Mouse (Mus musculus) CH12.LX (cell line): ENCODE results near the gene Tomm20. TPM values are rescaled to one million over a fixed set of nuclear protein-coding genes. Genes with fewer than 3 reads are reported as not detected.

Experiments used
- DNase-seq: peaks from one replicate; pipeline ENCODE4 v3.0.0-alpha.2; 2013; ENCODE audit errors: extremely low read depth
- H3K27ac ChIP-seq: 2 replicates; pipeline ENCODE4 v1.5.1; 2012; ENCODE audit warnings: low read depth, mild to moderate bottlenecking, control low read depth, moderate library complexity; ENCODE audit not compliant: insufficient read depth
- H3K27me3 ChIP-seq: replicated peaks from 2 replicates; pipeline ENCODE3; 2012; ENCODE audit warnings: inconsistent platforms
- H3K36me3 ChIP-seq, 2 experiments: replicated peaks in 1 of 2; 2 replicates each; pipeline versions ENCODE3 to v1.6.1; 2012; ENCODE audit warnings: inconsistent platforms in 1 of 2, low read length in 1 of 2, mild to moderate bottlenecking in 1 of 2, mixed read lengths in 1 of 2, moderate library complexity in 1 of 2; ENCODE audit not compliant: control insufficient read depth in 1 of 2, insufficient read depth in 1 of 2
- H3K4me1 ChIP-seq, 2 experiments: 2 replicates each; pipeline ENCODE4 v1.6.1; 2012; ENCODE audit warnings: inconsistent platforms in 1 of 2, moderate library complexity in 1 of 2; ENCODE audit not compliant: insufficient read depth in 2 of 2, control insufficient read depth in 1 of 2
- H3K4me2 ChIP-seq: 2 replicates; pipeline ENCODE4 v1.6.1; 2012; ENCODE audit warnings: low read depth, mild to moderate bottlenecking, control low read depth; ENCODE audit not compliant: poor library complexity, insufficient read depth, severe bottlenecking
- H3K4me3 ChIP-seq, 3 experiments: fragments of 150-350 bp in 1 of 3; sonication (generic) in 1 of 3; replicated peaks in 1 of 3; 2 replicates each; pipeline versions ENCODE3 to v1.5.1; 2011 to 2012; ENCODE audit warnings: low read depth in 2 of 3, low read length in 2 of 3, mild to moderate bottlenecking in 2 of 3, moderate library complexity in 2 of 3, control low read depth in 1 of 3, improper control_type of control experiment in 1 of 3, inconsistent platforms in 1 of 3, mixed read lengths in 1 of 3; ENCODE audit not compliant: poor library complexity in 1 of 3
- H3K79me2 ChIP-seq: replicated peaks from 2 replicates; pipeline ENCODE4 v1.6.1; 2012; ENCODE audit warnings: mild to moderate bottlenecking, moderate library complexity; ENCODE audit not compliant: control insufficient read depth, poor library complexity, insufficient read depth, severe bottlenecking; ENCODE audit errors: extremely low read depth
- H3K9ac ChIP-seq: 2 replicates; pipeline ENCODE4 v1.6.1; 2012; ENCODE audit warnings: low read depth, mild to moderate bottlenecking, control low read depth, moderate library complexity; ENCODE audit not compliant: insufficient read depth
- H3K9me3 ChIP-seq: replicated peaks from 2 replicates; pipeline ENCODE3; 2012; ENCODE audit warnings: low read length, inconsistent platforms, mixed read lengths
- BHLHE40 ChIP-seq: IDR thresholded peaks from 2 replicates; pipeline ENCODE4 v1.6.1; 2011; ENCODE audit warnings: mild to moderate bottlenecking, low read depth, low read length, improper control_type of control experiment
- CHD1 ChIP-seq: IDR thresholded peaks from 2 replicates; pipeline ENCODE4 v1.6.1; 2012; ENCODE audit warnings: low read depth, low read length, improper control_type of control experiment, inconsistent platforms
- CHD2 ChIP-seq: IDR thresholded peaks from 2 replicates; pipeline ENCODE4 v1.6.1; 2011; ENCODE audit warnings: low read length, improper control_type of control experiment
- E2F4 ChIP-seq: IDR thresholded peaks from 2 replicates; pipeline ENCODE4 v1.6.1; 2011; ENCODE audit warnings: low read depth, low read length, improper control_type of control experiment; ENCODE audit not compliant: insufficient replicate concordance
- ELF1 ChIP-seq: IDR thresholded peaks from 2 replicates; pipeline ENCODE4 v1.6.1; 2014; ENCODE audit warnings: low read depth, mild to moderate bottlenecking, inconsistent platforms, low read length, improper control_type of control experiment
- EP300 ChIP-seq: IDR thresholded peaks from 2 replicates; pipeline ENCODE4 v1.6.1; 2011; ENCODE audit warnings: low read length, improper control_type of control experiment
- HCFC1 ChIP-seq: IDR thresholded peaks from 2 replicates; pipeline ENCODE4 v1.6.1; 2012; ENCODE audit warnings: low read depth, mild to moderate bottlenecking, inconsistent platforms, low read length, improper control_type of control experiment
- IRF4 ChIP-seq: IDR thresholded peaks from 2 replicates; pipeline ENCODE4 v1.6.1; 2014; ENCODE audit warnings: low read depth, mild to moderate bottlenecking, inconsistent platforms, low read length, improper control_type of control experiment
- MAX ChIP-seq: IDR thresholded peaks from 2 replicates; pipeline ENCODE4 v1.6.1; 2011; ENCODE audit warnings: low read length, improper control_type of control experiment
- MAZ ChIP-seq: IDR thresholded peaks from 2 replicates; pipeline ENCODE4 v1.6.1; 2012; ENCODE audit warnings: low read depth, mild to moderate bottlenecking, inconsistent platforms, low read length, improper control_type of control experiment, moderate library complexity
- MEF2A ChIP-seq: IDR thresholded peaks from 2 replicates; pipeline ENCODE4 v1.6.1; 2014; ENCODE audit warnings: low read depth, mild to moderate bottlenecking, inconsistent platforms, low read length, improper control_type of control experiment, borderline replicate concordance
- MXI1 ChIP-seq: IDR thresholded peaks from 2 replicates; pipeline ENCODE4 v1.6.1; 2011; ENCODE audit warnings: mild to moderate bottlenecking, low read depth, low read length, improper control_type of control experiment
- MYC ChIP-seq: IDR thresholded peaks from 2 replicates; pipeline ENCODE4 v1.6.1; 2011; ENCODE audit warnings: low read depth, mild to moderate bottlenecking, improper control_type of control experiment, low read length
- NELFE ChIP-seq: IDR thresholded peaks from 2 replicates; pipeline ENCODE4 v1.6.1; 2011; ENCODE audit warnings: low read depth, low read length, improper control_type of control experiment
- NRF1 ChIP-seq: IDR thresholded peaks from 2 replicates; pipeline ENCODE4 v1.6.1; 2014; ENCODE audit warnings: low read depth, mild to moderate bottlenecking, inconsistent platforms, low read length, improper control_type of control experiment, moderate library complexity
- POLR2A ChIP-seq: IDR thresholded peaks from 2 replicates; pipeline ENCODE4 v1.6.1; 2011; ENCODE audit warnings: low read depth, mild to moderate bottlenecking, improper control_type of control experiment, low read length
- RAD21 ChIP-seq: IDR thresholded peaks from 2 replicates; pipeline ENCODE4 v1.6.1; 2011; ENCODE audit warnings: low read depth, mild to moderate bottlenecking, low read length, improper control_type of control experiment, moderate library complexity
- RCOR1 ChIP-seq: conservative IDR thresholded peaks from 2 replicates; pipeline ENCODE4 v1.6.1; 2012; ENCODE audit warnings: low read depth, mild to moderate bottlenecking, inconsistent platforms, low read length, improper control_type of control experiment
- SIN3A ChIP-seq: IDR thresholded peaks from 2 replicates; pipeline ENCODE4 v1.6.1; 2012; ENCODE audit warnings: low read length, improper control_type of control experiment, inconsistent platforms
- TCF12 ChIP-seq: IDR thresholded peaks from 2 replicates; pipeline ENCODE4 v1.6.1; 2014; ENCODE audit warnings: low read depth, mild to moderate bottlenecking, inconsistent platforms, low read length, improper control_type of control experiment
- UBTF ChIP-seq: IDR thresholded peaks from 2 replicates; pipeline ENCODE4 v1.6.1; 2012; ENCODE audit warnings: low read depth, mild to moderate bottlenecking, inconsistent platforms, low read length, improper control_type of control experiment, moderate library complexity
- USF2 ChIP-seq: conservative IDR thresholded peaks from 2 replicates; pipeline ENCODE4 v1.6.1; 2011; ENCODE audit warnings: low read depth, low read length, improper control_type of control experiment
- ZKSCAN1 ChIP-seq: IDR thresholded peaks from 2 replicates; pipeline ENCODE4 v1.6.1; 2012; ENCODE audit warnings: low read depth, inconsistent platforms, low read length, improper control_type of control experiment, borderline replicate concordance
- ZNF384 ChIP-seq: IDR thresholded peaks from 2 replicates; pipeline ENCODE4 v1.6.1; 2012; ENCODE audit warnings: low read depth, low read length, improper control_type of control experiment, inconsistent platforms
- dilution Hi-C: fragments of 300-500 bp; cut with MboI; formaldehyde crosslinking; loops from 2 replicates; pipeline ENCODE4 v1.14.3; 2020; ENCODE audit warnings: low sequenced_read_pairs; ENCODE audit not compliant: extremely low pct_unique_long_range_greater_than_20kb, extremely low pct_ligation_motif_present
- in situ Hi-C: fragments of 300-500 bp; cut with MboI; formaldehyde crosslinking; loops from 3 replicates; pipeline ENCODE4 v1.14.3; 2019; ENCODE audit warnings: low sequenced_read_pairs, low pct_ligation_motif_present, low pct_unique_long_range_greater_than_20kb, mixed read lengths
- polyA plus RNA-seq: library from polyadenylated mRNA; unstranded; fragments of >175 nt; gene quantifications from 2 replicates; pipeline ENCODE4 v1.2.1, GENCODE M21; 2012; ENCODE audit warnings: low read depth; ENCODE audit not compliant: insufficient read length
- total RNA-seq, 2 experiments: library from RNA; depleted of rRNA; stranded (reverse); fragments of 300-350 nt in 1 of 2; fragments of >200 nt in 1 of 2; gene quantifications; 2 replicates each; pipeline ENCODE4 v1.2.3; 2012 to 2014

The Tomm20 gene
- total and polyA plus RNA-seq, 3 experiments: 130 to 513 (median 394) TPM

- H3K4me3 ChIP-seq: no peak overlapping the region
- no peak overlapping the region for H3K27ac ChIP-seq
- H3K4me1 ChIP-seq: peaks cover 0 to 20% of the 10 kb centered on the region in 2 experiments; a peak in 2 of 4 replicates
- H3K4me2 ChIP-seq: peak overlapping the region; percentile 12; the same call in 1 of the 2 replicates
- dilution Hi-C loops: no loop called here
- DNase-seq: no peak
- TF ChIP-seq RAD21: no peak
- TF ChIP-seq HCFC1: no peak
- no peak for TF ChIP-seq USF2
- no peak for TF ChIP-seq TCF12
- TF ChIP-seq, all 38 proteins: peak for 0
- H3K36me3 ChIP-seq: no peaks in the 10 kb centered on the region
- in situ Hi-C loops: loop anchor here (25.0 kb wide), 1 partner anchor 718 kb away; no protein-coding TSS in a partner anchor
- no peak overlapping the region for H3K9ac ChIP-seq
- H3K9me3 ChIP-seq: no peaks in the 10 kb centered on the region
- no peaks in the 10 kb centered on the region for H3K79me2 ChIP-seq
- H3K27me3 ChIP-seq: no peaks in the 10 kb centered on the region
These were observed 34.4 kb upstream of the Tomm20 start for GRCm38 (mm10) chr8:126980046-126980445.

GRCm38 (mm10) chr8:126979091-126979920 lies 33.7 kb upstream of the Tomm20 start:
- H3K4me2 ChIP-seq: peak overlapping the region; percentile 17
- H3K79me2 ChIP-seq: no peaks in the 10 kb centered on the region
- peak; percentile 58 for DNase-seq
- no peak; the same call in 1 of the 2 replicates for TF ChIP-seq NELFE
- peak; percentile 23; the same call in 1 of the 2 replicates for TF ChIP-seq EP300
- TF ChIP-seq RAD21: no peak
- peak; percentile 86 for TF ChIP-seq MAZ
- TF ChIP-seq CHD1: 0 out of 2 replicates have a peak, but pooled peaks have one; percentile 89
- peak; percentile 98 for TF ChIP-seq SIN3A
- 0 out of 2 replicates have a peak, but pooled peaks have one; percentile 10 for TF ChIP-seq USF2
- no peak for TF ChIP-seq CHD2
- TF ChIP-seq MEF2A: 0 out of 2 replicates have a peak, but pooled peaks have one; percentile 28
- no peak for TF ChIP-seq NRF1
- peak; percentile 93 for TF ChIP-seq MYC
- TF ChIP-seq UBTF: 0 out of 2 replicates have a peak, but pooled peaks have one; percentile 41
- TF ChIP-seq TCF12: peak; percentile 40; the same call in 1 of the 2 replicates
- TF ChIP-seq E2F4: no peak
- TF ChIP-seq RCOR1: no peak
- TF ChIP-seq MAX: peak; percentile 90
- peak; percentile 97 for TF ChIP-seq MXI1
- TF ChIP-seq ELF1: 0 out of 2 replicates have a peak, but pooled peaks have one; percentile 25
- TF ChIP-seq IRF4: peak; percentile 28; the same call in 1 of the 2 replicates
- no peak for TF ChIP-seq ZKSCAN1
- TF ChIP-seq ZNF384: no peak
- peak; percentile 71 for TF ChIP-seq HCFC1
- TF ChIP-seq BHLHE40: peak; percentile 5; the same call in 1 of the 2 replicates
- peak; percentile 41; the same call in 1 of the 2 replicates for TF ChIP-seq POLR2A
- TF ChIP-seq, all 38 proteins: peak for 16
- dilution Hi-C loops: no loop called here
- Histone ChIP-seq H3K4me1 (peaks cover 4 to 20% of the 10 kb centered on the region in 2 experiments; a peak in 3 of 4 replicates), H3K27ac (no peak overlapping the region), H3K9ac (0 out of 2 replicates have a peak overlapping the region, but pooled peaks have one; percentile 25), H3K27me3 (no peaks in the 10 kb centered on the region), H3K36me3 (no peaks in the 10 kb centered on the region), H3K9me3 (no peaks in the 10 kb centered on the region), H3K4me3 (peak overlapping the region; percentile 52 to 55 (median 53))
- in situ Hi-C loops: loop anchor here (5.0 to 25.0 kb wide), 3 partner anchors 37 to 717 kb away; no protein-coding TSS in a partner anchor
